Comparison of ENCODE assay signal across 8 mouse cellular contexts in genomic region chr5:142877337-142878280, GRCm38 (mm10). TPM values are rescaled to one million over a fixed set of nuclear protein-coding genes. Genes with fewer than 3 reads are reported as not detected.
DNase-seq lines count a peak whose midpoint lies in the region; ATAC-seq lines count a peak whose summit lies in the region.

No protein-coding gene starts in this region.

- peak; percentile 92 for DNase-seq in ZHBTc4 (ENCODE audit: low read depth, low spot score)
- peak; percentile 91 to 94 for DNase-seq in cerebellum, postnatal 4 days (ENCODE audit: low spot score in 2 of 2)
- peak; percentile 86 for DNase-seq in gastrocnemius, adult 18-20 months (ENCODE audit: low spot score)
- peak; percentile 87 for DNase-seq in induced T-regulatory cell, adult 2 months (ENCODE audit: low read depth)
- DNase-seq in left cerebral cortex, adult 8-10 months (ENCODE audit: low spot score in 2 of 2) = peak; percentile 76 to 90
- peak; percentile 90 for DNase-seq in right cerebral cortex, adult 18-20 months
- peak; percentile 71 to 75 for DNase-seq in urinary bladder, adult 18-20 months (ENCODE audit: low spot score in 2 of 2)

- peak; percentile 80 for ATAC-seq in megakaryocyte, adult 5-6 weeks (ENCODE audit: poor library complexity, severe bottlenecking)

RNA-seq across cellular contexts. Expression of gene Fbxl18, which starts 17.6 kb away (rescaled TPM):
- 1 to 10 TPM; 4.9 to 5.9 TPM for total RNA-seq in gastrocnemius, adult 18-20 months (2021)
- 10 to 100 TPM; 28.8 to 30.9 (median 29.6) TPM for total RNA-seq in left cerebral cortex, adult 8-10 months (2022)
- total RNA-seq in megakaryocyte, adult 5-6 weeks (2015) = 1.7 and 3.0 TPM in 2 replicates
- total RNA-seq in megakaryocyte, adult 5-6 weeks (2017) = 2.6 and 2.7 TPM in 2 replicates

RNA-seq across cellular contexts. Expression of gene Actb, which starts 28.9 kb away (rescaled TPM):
- total RNA-seq in gastrocnemius, adult 18-20 months (2021) = 100 to 1,000 TPM; 452 to 583 TPM
- 1,000 to 10,000 TPM; 2,552 to 2,721 (median 2,651) TPM for total RNA-seq in left cerebral cortex, adult 8-10 months (2022)
- total RNA-seq in megakaryocyte, adult 5-6 weeks (2015) = 15,428 and 15,938 TPM in 2 replicates
- 7,091 and 10,908 TPM in 2 replicates for total RNA-seq in megakaryocyte, adult 5-6 weeks (2017)

Comparison
In these comparisons a context has a peak if more than half of its experiments do, and no peak if none do; other contexts are left out.
1. Peak in every context shown above with its lines: DNase-seq and ATAC-seq.
2. RNA of gene Fbxl18, which starts 17.6 kb away (total RNA-seq): 28.8 to 30.9 TPM in left cerebral cortex, adult 8-10 months; 4.9 to 5.9 TPM in gastrocnemius, adult 18-20 months and 1.7 to 3.0 TPM in megakaryocyte, adult 5-6 weeks; every median in the first group is over 4 times any median in the second.
3. RNA of gene Actb, which starts 28.9 kb away (total RNA-seq): 7,091 to 15,938 TPM in megakaryocyte, adult 5-6 weeks and 2,552 to 2,721 TPM in left cerebral cortex, adult 8-10 months; 452 to 583 TPM in gastrocnemius, adult 18-20 months; every median in the first group is over 4 times any median in the second.